Mouse (Mus musculus): Measurements from ENCODE around the gene Mettl26.

DNA sequence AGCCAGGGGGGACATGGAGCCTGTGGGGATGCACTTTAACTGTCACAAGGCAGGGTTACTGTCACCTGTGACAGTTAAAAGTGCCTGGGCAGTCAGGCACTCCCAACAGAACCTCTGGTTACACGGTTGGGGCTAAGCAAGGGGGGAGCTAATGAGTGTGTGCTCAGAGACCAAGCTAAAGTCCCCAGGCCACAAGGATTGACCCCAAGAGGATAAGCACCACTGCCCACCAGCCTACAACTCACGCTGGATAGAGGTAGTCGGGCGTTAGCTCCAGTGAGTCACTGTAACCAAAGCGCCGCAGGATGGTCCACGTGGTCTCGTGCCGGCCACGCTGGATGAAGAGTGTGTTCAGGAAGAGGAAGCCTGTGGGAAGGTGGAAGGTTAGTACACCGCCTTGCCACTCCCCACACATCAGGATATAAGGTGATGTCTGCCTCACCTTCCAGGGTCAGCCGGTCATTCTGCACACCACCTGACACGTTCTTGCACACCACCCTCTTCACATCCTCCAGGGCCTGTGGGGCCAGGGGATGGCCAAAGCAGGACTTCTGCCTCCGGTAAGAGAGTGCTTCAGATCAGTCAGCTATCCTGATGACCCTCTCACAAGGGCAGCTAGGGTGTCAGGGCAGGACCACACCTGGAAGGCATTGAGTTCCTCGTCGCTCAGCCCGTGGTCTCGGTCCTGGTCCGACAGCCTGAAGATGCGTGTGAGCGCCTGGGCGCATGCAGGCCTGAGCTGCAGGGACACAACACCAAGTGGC lies 33.6 kb upstream of the Mettl26 start, which contains the start of gene Gm20683:
- TF ChIP-seq CTCF (IDR thresholded peaks at IDR 0.05; ENCODE audit: borderline replicate concordance, insufficient read depth, low read depth, low read length) (no peak), POLR2A (IDR thresholded peaks at IDR 0.05; ENCODE audit: borderline replicate concordance, insufficient read depth, low read length) (no peak)

Measured in cerebellum, adult 2 months (tissue).